Mouse (Mus musculus) liver, embryonic 18 days (tissue): ENCODE data around the gene Smok3a. TPM values are rescaled to one million over a fixed set of nuclear protein-coding genes. Genes with fewer than 3 reads are reported as not detected.

ENCODE experiments used
- polyA plus RNA-seq: library from polyadenylated mRNA; depleted of rRNA; stranded (reverse); fragments of >200 nt; gene quantifications from 2 replicates; pipeline ENCODE4 v1.2.3, GENCODE M21; 2012; rRNA removed

Gene Smok3a
- not detected in 2 replicates for polyA plus RNA-seq

DNA sequence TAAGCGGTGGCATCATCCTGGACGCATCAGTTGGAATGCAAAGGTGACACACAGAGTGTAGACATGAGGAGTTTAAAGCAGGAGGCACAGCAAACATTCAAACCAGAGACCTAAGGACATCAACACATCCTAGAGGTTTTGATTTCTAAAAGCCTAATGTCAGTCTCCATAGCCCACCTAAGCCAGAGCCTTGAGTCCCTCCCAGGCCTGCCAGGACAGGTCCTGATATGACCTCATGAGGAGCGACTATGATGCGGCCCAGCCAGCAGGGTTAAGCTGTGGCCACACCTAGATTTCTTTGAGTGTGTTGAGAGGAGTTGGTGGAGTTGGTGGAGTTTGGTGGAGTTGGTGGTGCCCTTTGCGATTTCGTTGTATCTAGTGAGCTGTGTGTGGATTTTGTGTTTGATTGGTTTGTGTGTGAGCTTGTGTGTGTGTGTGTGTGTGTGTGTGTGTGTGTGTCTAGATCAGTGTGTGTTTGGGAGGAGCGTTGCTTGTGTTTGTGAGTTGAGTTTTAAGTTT lies at the start of gene Smok3a, which contains the start of gene Smok3b:
TSS of gene Smok3a (plus strand) at position 301 of the 519 bp plus-strand sequence.
TSS of gene Smok3b (plus strand) at position 469 of the 519 bp plus-strand sequence.

DNA sequence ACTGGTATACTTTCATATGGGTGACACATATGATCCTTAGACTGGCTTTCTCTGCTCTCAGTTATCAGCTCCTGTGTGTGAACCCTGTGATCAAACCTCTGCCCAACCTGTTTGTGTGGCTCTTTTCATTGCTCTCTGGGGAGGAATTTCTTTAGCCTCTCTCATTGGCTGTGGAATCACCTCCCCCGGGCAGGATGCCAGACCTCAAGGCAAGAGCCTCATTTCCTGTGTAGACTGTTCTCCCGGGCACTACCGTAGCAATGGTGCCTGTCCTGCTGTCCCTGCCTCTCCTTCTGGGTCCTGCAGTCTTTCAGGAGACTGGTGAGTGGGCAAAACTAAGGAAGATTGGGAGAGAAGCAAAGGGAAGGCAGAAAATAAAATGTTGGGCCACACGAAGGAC lies 39.8 kb upstream of the Smok3a start, which contains the start of gene Azgp1:
TSS of gene Azgp1 (plus strand) at position 221 of the 400 bp plus-strand sequence.

DNA sequence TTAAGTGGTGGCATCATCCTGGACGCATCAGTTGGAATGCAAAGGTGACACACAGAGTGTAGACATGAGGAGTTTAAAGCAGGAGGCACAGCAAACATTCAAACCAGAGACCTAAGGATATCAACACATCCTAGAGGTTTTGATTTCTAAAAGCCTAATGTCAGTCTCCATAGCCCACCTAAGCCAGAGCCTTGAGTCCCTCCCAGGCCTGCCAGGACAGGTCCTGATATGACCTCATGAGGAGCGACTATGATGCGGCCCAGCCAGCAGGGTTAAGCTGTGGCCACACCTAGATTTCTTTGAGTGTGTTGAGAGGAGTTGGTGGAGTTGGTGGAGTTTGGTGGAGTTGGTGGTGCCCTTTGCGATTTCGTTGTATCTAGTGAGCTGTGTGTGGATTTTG lies 31.8 kb downstream of the Smok3a start, which contains the start of gene Smok3c:
TSS of gene Smok3c (plus strand) at position 301 of the 400 bp plus-strand sequence.

Other genes starting within 250 kb of the Smok3a start
- gene Ppp1r35, start 242.4 kb upstream of the Smok3a start, polyA plus RNA-seq = 17.8 and 17.9 TPM in 2 replicates
- gene Mepce, start 233.6 kb upstream of the Smok3a start, polyA plus RNA-seq = 11.2 and 11.4 TPM in 2 replicates
- 2.7 and 3.0 TPM in 2 replicates for gene Zcwpw1, start 233.5 kb upstream of the Smok3a start, polyA plus RNA-seq
- gene Pilra, start 185.0 kb upstream of the Smok3a start, polyA plus RNA-seq = 8.3 and 9.1 TPM in 2 replicates
- 10.7 and 12.0 TPM in 2 replicates for gene Pilrb1, start 163.2 kb upstream of the Smok3a start, polyA plus RNA-seq
- 13.2 and 13.6 TPM in 2 replicates for gene Pilrb2, start 149.4 kb upstream of the Smok3a start, polyA plus RNA-seq
- 17.9 and 21.6 TPM in 2 replicates for gene Cyp3a13, start 99.6 kb upstream of the Smok3a start, polyA plus RNA-seq
- 0.30 and 0.49 TPM in 2 replicates for gene Gjc3, start 58.2 kb upstream of the Smok3a start, polyA plus RNA-seq
- 584 and 631 TPM in 2 replicates for gene Azgp1, start 39.7 kb upstream of the Smok3a start, polyA plus RNA-seq
- 0.01 TPM in 1 of 2 replicates, not detected in the other for gene Smok3b, start 168 bp downstream of the Smok3a start, polyA plus RNA-seq
- gene Smok3c, start 31.9 kb downstream of the Smok3a start, polyA plus RNA-seq = not detected in 2 replicates
- 2.9 and 3.0 TPM in 2 replicates for gene Zkscan1, start 63.8 kb downstream of the Smok3a start, polyA plus RNA-seq
- gene Zscan21, start 95.6 kb downstream of the Smok3a start, polyA plus RNA-seq = 10.0 and 10.6 TPM in 2 replicates
- gene Zfp113, start 134.5 kb downstream of the Smok3a start, polyA plus RNA-seq = 1.4 and 1.6 TPM in 2 replicates
- gene Cops6, start 139.8 kb downstream of the Smok3a start, polyA plus RNA-seq = 113 and 134 TPM in 2 replicates
- 10.2 and 11.1 TPM in 2 replicates for gene Ap4m1, start 150.7 kb downstream of the Smok3a start, polyA plus RNA-seq
- gene Mcm7, start 151.2 kb downstream of the Smok3a start, polyA plus RNA-seq = 65.8 and 67.1 TPM in 2 replicates
- gene Taf6, start 166.2 kb downstream of the Smok3a start, polyA plus RNA-seq = 23.8 and 24.7 TPM in 2 replicates
- 6.9 TPM in 2 replicates for gene Cnpy4, start 166.2 kb downstream of the Smok3a start, polyA plus RNA-seq
- 1.7 and 1.8 TPM in 2 replicates for gene Mblac1, start 173.1 kb downstream of the Smok3a start, polyA plus RNA-seq
- gene Nxpe5, start 204.6 kb downstream of the Smok3a start, polyA plus RNA-seq = 0.12 and 0.16 TPM in 2 replicates
- gene Lamtor4, start 234.2 kb downstream of the Smok3a start, polyA plus RNA-seq = 59.3 and 63.4 TPM in 2 replicates
- gene BC037034, start 242.8 kb downstream of the Smok3a start, polyA plus RNA-seq = 20.7 and 25.8 TPM in 2 replicates